Mouse (Mus musculus) c-Kit-positive CD71-positive TER-119-positive erythroid progenitor cells, embryonic 14.5 days (primary cell): ENCODE measurements around the gene Prr7.

Source experiments
- DNase-seq: peaks from one replicate; pipeline ENCODE4 v3.0.0-alpha.2; 2013; ENCODE audit warnings: low spot score

Prr7 gene

GRCm38 (mm10) chr13:55449205-55449604 lies 14.9 kb upstream of the Prr7 start:
- DNase-seq = no peak

- no peak for DNase-seq
These were observed 14.2 kb upstream of the Prr7 start for GRCm38 (mm10) chr13:55449679-55450441.

GRCm38 (mm10) chr13:55450511-55450980 lies 13.5 kb upstream of the Prr7 start:
- no peak for DNase-seq

GRCm38 (mm10) chr13:55451296-55451695 lies 12.8 kb upstream of the Prr7 start:
- no peak for DNase-seq

GRCm38 (mm10) chr13:55451785-55452549 lies 12.1 kb upstream of the Prr7 start:
- DNase-seq = no peak

GRCm38 (mm10) chr13:55462965-55463364 lies 1.1 kb upstream of the Prr7 start:
- no peak for DNase-seq

- no peak for DNase-seq
These were observed 554 bp upstream of the Prr7 start for GRCm38 (mm10) chr13:55463399-55464026.

- no peak for DNase-seq
These were observed 1.1 kb downstream of the Prr7 start for GRCm38 (mm10) chr13:55465184-55465583.

GRCm38 (mm10) chr13:55465830-55466440 lies 1.9 kb downstream of the Prr7 start:
- DNase-seq = no peak

GRCm38 (mm10) chr13:55468851-55469560 lies 4.9 kb downstream of the Prr7 start:
- no peak for DNase-seq

- no peak for DNase-seq
These were observed 6.3 kb downstream of the Prr7 start for GRCm38 (mm10) chr13:55470372-55470771.

- DNase-seq = peak; percentile 60
These were observed 7.2 kb downstream of the Prr7 start for GRCm38 (mm10) chr13:55471156-55471818.

GRCm38 (mm10) chr13:55471819-55472131 lies 7.7 kb downstream of the Prr7 start:
- no peak for DNase-seq

GRCm38 (mm10) chr13:55472132-55473022 lies 8.3 kb downstream of the Prr7 start:
- no peak for DNase-seq

- no peak for DNase-seq
These were observed 9.2 kb downstream of the Prr7 start for GRCm38 (mm10) chr13:55473076-55473831.

GRCm38 (mm10) chr13:55473961-55474360 lies 9.9 kb downstream of the Prr7 start:
- no peak for DNase-seq

GRCm38 (mm10) chr13:55474621-55475069 lies 10.6 kb downstream of the Prr7 start:
- DNase-seq = no peak

GRCm38 (mm10) chr13:55475750-55476149 lies 11.7 kb downstream of the Prr7 start:
- no peak for DNase-seq

- no peak for DNase-seq
These were observed 12.2 kb downstream of the Prr7 start for GRCm38 (mm10) chr13:55476256-55476655.
